Mouse (Mus musculus) spleen, adult 2 months (tissue): ENCODE results near the gene Ankrd13a.

Experiments used
- CTCF ChIP-seq: fragments of 200-500 bp; IDR thresholded peaks from 2 replicates; pipeline ENCODE4 v1.5.1; 2011; ENCODE audit warnings: mild to moderate bottlenecking, inconsistent platforms; ENCODE audit not compliant: insufficient read depth, insufficient read length, insufficient replicate concordance; ENCODE audit errors: extremely low read depth
- POLR2A ChIP-seq: fragments of 200-500 bp; IDR thresholded peaks from 2 replicates; pipeline ENCODE4 v1.6.1; 2011; ENCODE audit warnings: low read depth, low read length, inconsistent platforms

- TF ChIP-seq CTCF (no peak), POLR2A (no peak)
Measured at GRCm38 (mm10) chr5:114745581-114745980, 28.9 kb upstream of the Ankrd13a start.
